Comparison of ENCODE assay signal across 9 mouse cellular contexts in genomic region chr5:20470466-20470865, GRCm38 (mm10).
A peak's percentile ranks its signal among the peaks of the same experiment; 100 is the strongest.
DNase-seq lines count a peak whose midpoint lies in the region; ATAC-seq lines count a peak whose summit lies in the region.
"Had no signal": no experiment of that assay in that cellular context is flagged by ENCODE, and none has a peak within 500 bp of the region (broad histone marks: within the 10 kb centered on the region; RNA-seq: fewer than 3 reads in every experiment).

No protein-coding gene starts in this region.

- no peak overlapping the region for H3K27ac ChIP-seq in heart, embryonic 11.5 days (ENCODE audit: low read depth, low read length)
- H3K27ac ChIP-seq in forebrain, embryonic 16.5 days (ENCODE audit: low read length): no peak overlapping the region
- H3K27ac ChIP-seq: limb, embryonic 12.5 days had no signal

- H3K4me3 ChIP-seq in heart, embryonic 11.5 days (ENCODE audit: low read depth, low read length): no peak overlapping the region
- no peak overlapping the region for H3K4me3 ChIP-seq in forebrain, embryonic 16.5 days (replicated peaks; ENCODE audit: low read length)
- H3K4me3 ChIP-seq: limb, embryonic 12.5 days had no signal

- no peak for ATAC-seq in heart, embryonic 11.5 days (replicated peaks; ENCODE audit: insufficient number of reproducible peaks, low FRiP score, low TSS enrichment)
- ATAC-seq in forebrain, embryonic 16.5 days: no peak

- H3K4me2 ChIP-seq in heart, embryonic 11.5 days: no peak overlapping the region
- no peak overlapping the region for H3K4me2 ChIP-seq in forebrain, embryonic 16.5 days (ENCODE audit: low read length)
- H3K4me2 ChIP-seq: limb, embryonic 12.5 days had no signal

- H3K36me3 ChIP-seq in heart, embryonic 11.5 days (ENCODE audit: control insufficient read depth, insufficient read depth, low read length): no peaks in the 10 kb centered on the region
- H3K36me3 ChIP-seq in forebrain, embryonic 16.5 days (ENCODE audit: control insufficient read depth, insufficient read depth): peaks cover 3% of the 10 kb centered on the region
- H3K36me3 ChIP-seq: limb, embryonic 12.5 days had no signal

- H3K4me1 ChIP-seq in heart, embryonic 11.5 days (ENCODE audit: control insufficient read depth, insufficient read depth, low read length): no peaks in the 10 kb centered on the region
- no peaks in the 10 kb centered on the region for H3K4me1 ChIP-seq in forebrain, embryonic 16.5 days (replicated peaks; ENCODE audit: control insufficient read depth, insufficient read depth, low read length)
- H3K4me1 ChIP-seq: limb, embryonic 12.5 days had no signal

- no peaks in the 10 kb centered on the region for H3K27me3 ChIP-seq in heart, embryonic 11.5 days (ENCODE audit: control insufficient read depth, insufficient read depth, low read length)
- H3K27me3 ChIP-seq in forebrain, embryonic 16.5 days (replicated peaks; ENCODE audit: control insufficient read depth, insufficient read depth, low read length): no peaks in the 10 kb centered on the region
- H3K27me3 ChIP-seq: limb, embryonic 12.5 days had no signal

- DNase-seq in heart, adult 18-20 months: peak; percentile 18 to 30
- peak; percentile 20 for DNase-seq in 3T3-L1 (ENCODE audit: low read depth, low spot score)
- peak; percentile 57 for DNase-seq in R1 (ENCODE audit: low read depth, low spot score)
- DNase-seq in heart, postnatal 4 days: peak; percentile 32
- DNase-seq in natural killer cell, adult 2 months (ENCODE audit: low spot score in 2 of 2): peak; percentile 8 to 29
- DNase-seq in cerebellum, postnatal 4 days (ENCODE audit: low spot score in 2 of 2): no peak

- H3K9ac ChIP-seq in heart, embryonic 11.5 days (ENCODE audit: low read depth, low read length): no peak overlapping the region
- H3K9ac ChIP-seq in forebrain, embryonic 16.5 days (replicated peaks; ENCODE audit: low read depth, low read length): no peak overlapping the region
- H3K9ac ChIP-seq: limb, embryonic 12.5 days had no signal

- no peaks in the 10 kb centered on the region for H3K9me3 ChIP-seq in heart, embryonic 11.5 days (replicated peaks; ENCODE audit: control insufficient read depth, low read length)
- no peaks in the 10 kb centered on the region for H3K9me3 ChIP-seq in forebrain, embryonic 16.5 days (ENCODE audit: control insufficient read depth, low read length)

Comparison
In these comparisons a context has a peak if more than half of its experiments do, and no peak if none do; other contexts are left out.
1. DNase-seq: peak in heart, adult 18-20 months (2 of 2), 3T3-L1 (single experiment), R1 (single experiment), heart, postnatal 4 days (single experiment) and natural killer cell, adult 2 months (2 of 2); none in cerebellum, postnatal 4 days (0 of 2).